Mouse (Mus musculus) lung, postnatal 36 days (tissue): ENCODE measurements around the gene Tmem192.

Source experiments
- DNase-seq: peaks from one replicate; pipeline ENCODE4 v3.0.0; 2022; ENCODE audit warnings: mixed read lengths

Tmem192 gene

GRCm38 (mm10) chr8:64946820-64947697, at the start of gene Tmem192:
Tmem192 (plus strand) TSS chr8:64947185.
- peak; percentile 98 for DNase-seq

- no peak for DNase-seq
These were observed 48.3 kb upstream of the Tmem192 start for GRCm38 (mm10) chr8:64898710-64899109.

GRCm38 (mm10) chr8:64900645-64901044, 46.3 kb upstream of the Tmem192 start:
- DNase-seq: no peak

DNA sequence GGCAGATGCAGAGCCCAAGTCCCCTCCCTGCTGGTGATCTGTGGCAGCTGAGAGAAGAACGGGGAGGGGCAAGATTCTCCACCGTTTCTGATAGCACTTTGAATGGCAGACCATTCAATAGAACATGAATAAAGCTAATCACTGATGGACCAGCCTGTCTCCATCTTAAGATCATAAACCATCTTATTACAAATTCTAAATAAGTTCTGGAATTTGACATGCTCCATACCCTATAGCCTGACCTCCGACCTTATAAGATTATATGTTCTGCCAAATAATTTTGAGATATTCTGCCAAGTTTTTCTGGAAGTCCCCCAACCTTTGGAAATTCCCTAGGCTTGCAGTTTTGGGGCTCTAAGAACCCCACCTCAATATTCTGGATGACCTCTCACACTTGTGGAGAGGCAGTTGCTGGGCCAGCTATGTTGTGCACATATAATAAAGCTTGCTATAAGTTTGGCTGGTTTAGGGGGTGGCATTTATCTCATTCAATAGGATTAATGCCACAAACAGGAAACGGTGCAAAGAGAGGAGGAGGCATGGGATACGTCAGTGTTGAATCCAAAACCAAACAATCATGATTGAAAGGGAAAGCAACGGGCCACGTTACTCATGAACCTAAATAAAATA, 45.3 kb upstream of the Tmem192 start:
- DNase-seq: no peak

- DNase-seq: no peak
These were observed 44.8 kb upstream of the Tmem192 start for GRCm38 (mm10) chr8:64902191-64902590.

DNA sequence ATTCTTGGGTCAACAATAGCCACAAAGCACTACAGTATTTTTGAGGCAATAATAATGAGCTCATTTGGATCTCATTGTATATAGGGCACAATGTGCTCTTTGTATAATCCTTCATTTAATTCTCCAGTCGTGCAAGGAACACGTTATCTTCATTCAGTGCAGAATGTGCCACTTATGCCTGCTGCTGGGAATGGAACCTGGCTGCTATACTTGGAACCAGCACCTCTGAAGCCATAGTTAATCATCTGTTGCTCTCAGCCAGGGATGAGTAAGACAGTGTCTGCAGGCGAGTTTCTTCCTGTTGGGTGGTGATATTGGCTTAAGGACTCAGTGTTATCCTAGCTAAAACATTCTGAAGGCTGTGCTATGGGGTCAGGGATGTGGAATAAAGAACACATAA, 43.2 kb upstream of the Tmem192 start:
- no peak for DNase-seq

- DNase-seq: no peak
These were observed 37.0 kb upstream of the Tmem192 start for GRCm38 (mm10) chr8:64910026-64910425.

GRCm38 (mm10) chr8:64916793-64917192, 30.2 kb upstream of the Tmem192 start:
- no peak for DNase-seq

GRCm38 (mm10) chr8:64923329-64923728, 23.7 kb upstream of the Tmem192 start:
- no peak for DNase-seq

- DNase-seq: no peak
These were observed 21.2 kb upstream of the Tmem192 start for GRCm38 (mm10) chr8:64925762-64926161.

DNA sequence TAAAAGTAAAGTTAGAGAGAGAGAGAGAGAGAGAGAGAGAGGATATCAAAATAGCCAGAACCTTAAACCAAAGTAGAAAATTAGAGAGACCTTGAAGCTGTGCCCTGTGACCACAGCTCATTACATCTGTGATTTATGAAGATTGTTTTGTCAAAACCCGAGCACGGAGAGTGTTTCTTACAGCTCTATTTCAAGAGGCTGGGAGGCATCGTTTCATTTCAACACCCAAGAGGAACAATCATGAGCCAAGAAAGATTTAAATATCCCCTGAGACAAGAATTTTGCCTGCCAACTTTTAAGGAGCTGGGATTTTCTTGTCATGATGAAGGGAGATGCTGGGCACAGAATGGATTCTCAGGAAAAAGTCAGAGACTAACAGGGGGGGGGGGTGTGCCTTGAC, 20.6 kb upstream of the Tmem192 start:
- DNase-seq: no peak

GRCm38 (mm10) chr8:64928938-64929337, 18.0 kb upstream of the Tmem192 start:
- DNase-seq: no peak

DNA sequence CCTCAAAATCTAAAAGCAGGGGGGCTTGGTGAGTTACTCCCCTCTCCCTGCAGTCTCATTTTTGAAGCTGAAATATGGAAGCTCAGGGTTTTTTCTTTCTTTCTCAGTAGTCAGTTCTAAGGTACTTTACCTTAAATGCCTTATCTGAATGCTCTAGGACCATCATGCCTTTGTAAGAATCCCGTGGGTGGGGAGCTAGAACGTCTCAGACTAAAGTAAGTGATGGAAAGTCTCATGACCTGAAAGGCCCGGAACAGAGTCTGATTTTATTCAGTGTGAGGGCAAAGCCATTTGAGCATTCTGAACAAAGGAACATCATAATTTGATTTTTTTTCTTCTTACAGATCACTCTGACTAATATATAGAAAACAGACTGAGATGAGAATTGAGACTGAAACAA, 12.0 kb upstream of the Tmem192 start:
- DNase-seq: no peak

DNA sequence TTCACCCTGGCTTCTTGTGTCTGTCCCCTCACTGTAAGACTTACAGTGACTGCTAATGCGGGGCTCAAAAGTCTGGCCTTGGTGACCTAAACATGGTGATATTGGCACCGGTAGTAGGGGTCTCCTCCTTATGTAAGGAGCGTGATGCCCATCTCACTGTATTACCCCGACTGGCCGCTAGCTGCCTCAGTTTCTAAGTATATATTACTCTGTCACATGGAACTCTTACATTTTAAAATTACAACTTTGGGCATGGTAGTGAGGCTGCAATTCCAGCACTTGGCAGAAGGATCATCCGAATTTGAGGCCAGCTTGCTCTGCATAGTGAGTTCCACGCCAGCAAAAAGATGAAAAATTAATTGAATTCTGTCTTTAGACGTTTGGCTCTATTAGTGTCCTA, 6.0 kb upstream of the Tmem192 start:
- no peak for DNase-seq

- peak; percentile 85 for DNase-seq
These were observed 5.5 kb upstream of the Tmem192 start for GRCm38 (mm10) chr8:64941495-64941894.

DNA sequence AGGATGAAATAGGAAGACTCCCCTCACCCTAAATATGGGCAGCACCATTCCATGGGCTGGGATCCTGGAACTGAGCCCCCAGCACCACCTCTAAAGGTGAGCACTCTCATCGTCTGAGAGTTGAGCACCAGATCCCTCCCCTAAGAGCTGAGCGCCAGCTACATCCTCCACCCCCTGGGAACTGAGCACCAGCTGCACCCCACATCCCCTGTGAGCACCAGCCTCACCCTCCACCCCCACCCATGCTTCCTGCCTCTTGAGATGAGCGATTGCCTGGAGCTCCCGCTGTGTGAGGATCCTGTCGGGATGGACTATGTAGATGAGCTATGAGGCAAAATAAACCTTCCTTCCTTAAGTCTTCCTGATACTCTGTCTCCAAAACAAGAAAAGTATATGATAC, 4.0 kb upstream of the Tmem192 start:
- DNase-seq: no peak

DNA sequence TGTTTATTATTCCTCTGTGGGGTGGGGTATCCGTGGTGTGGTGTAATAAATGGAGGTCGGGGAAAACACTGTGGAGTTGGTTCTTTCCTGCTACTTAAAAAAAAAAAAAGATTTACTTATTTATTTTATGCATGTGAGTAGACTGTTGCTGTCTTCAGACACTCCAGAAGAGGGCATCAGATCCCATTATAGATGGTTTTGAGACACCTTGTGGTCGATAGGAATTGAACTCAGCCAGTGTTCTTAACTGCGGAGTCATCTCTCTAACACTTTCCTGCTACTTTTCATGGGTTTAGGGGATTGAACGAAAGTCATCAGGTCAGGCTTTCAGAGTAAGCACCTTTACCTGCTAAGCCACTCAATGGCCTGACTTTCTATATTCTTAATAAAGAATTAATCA, 2.2 kb upstream of the Tmem192 start:
- DNase-seq: peak; percentile 41

GRCm38 (mm10) chr8:64945606-64946005, 1.4 kb upstream of the Tmem192 start:
- DNase-seq: no peak

DNA sequence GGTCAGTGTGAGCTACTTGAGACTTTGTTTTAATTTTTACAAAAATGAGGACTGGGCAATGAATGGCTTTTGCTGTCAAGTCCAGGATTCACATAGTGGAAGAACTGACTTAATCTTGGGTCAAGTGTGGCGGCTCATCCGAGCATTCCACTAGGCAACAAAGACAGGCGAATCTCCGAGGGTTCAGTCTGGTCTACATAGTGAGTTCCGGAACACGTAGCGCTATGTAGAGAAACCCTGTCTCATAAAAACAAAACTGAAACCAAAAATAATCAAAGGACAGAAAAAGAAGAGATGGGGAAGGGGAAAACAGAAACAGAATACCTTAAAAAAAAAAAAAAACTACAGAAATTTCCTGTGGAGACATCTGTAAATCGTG, 555 bp upstream of the Tmem192 start:
- no peak for DNase-seq

DNA sequence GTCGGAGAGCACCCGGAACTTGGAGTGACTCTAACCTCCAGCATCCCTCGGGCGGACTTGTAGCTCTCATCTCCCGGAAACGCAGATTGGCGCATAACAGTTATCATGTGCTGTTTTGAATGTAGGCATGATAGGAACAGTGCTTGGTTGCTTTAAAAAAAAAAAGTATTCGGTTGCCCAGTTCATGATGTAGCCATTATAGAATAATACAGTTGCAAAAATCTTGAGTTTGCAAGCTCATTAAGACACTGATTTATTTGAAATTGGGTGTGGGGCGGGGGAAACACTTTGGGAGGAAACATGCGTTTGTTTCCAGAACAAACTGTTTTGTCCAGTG, 681 bp downstream of the Tmem192 start:
- DNase-seq: no peak

DNA sequence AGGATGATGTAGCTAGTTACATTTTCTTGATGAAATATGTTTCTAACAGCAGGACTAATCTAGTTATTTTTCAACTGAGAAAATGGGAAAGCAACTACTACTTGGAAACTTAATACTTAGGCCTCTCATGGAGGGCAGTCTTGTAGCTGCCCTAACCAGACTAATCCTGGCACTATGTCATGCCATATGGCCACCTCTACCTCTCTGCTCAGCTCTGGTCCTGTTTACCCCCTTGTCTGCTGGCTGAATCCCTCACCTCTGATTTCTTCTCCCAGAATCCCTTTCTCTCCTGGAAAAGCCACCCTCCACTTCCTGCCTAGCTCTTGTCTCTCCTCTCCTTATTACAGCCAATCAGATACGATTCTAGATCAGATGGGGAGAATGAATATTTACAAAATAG, 1.4 kb downstream of the Tmem192 start:
- DNase-seq: no peak

DNA sequence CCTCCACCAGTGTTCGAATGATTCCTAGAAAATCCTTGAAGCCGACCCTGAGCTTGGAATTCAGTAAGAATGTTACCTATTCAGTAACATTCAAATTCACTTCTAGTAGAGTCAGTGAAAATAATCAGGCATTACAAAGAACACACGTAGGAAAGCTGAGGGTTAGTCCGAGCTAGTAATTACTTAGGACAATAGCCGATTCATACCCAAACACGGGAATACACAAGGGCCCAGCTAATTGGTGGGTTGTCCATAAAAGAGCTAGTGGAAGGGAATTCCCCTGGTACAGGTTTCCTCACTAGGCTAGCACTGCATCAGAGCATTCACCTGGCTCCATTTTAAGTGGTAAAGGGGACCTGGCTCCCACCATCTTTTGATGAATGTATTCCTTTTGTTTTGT, 5.1 kb downstream of the Tmem192 start:
- no peak for DNase-seq

DNA sequence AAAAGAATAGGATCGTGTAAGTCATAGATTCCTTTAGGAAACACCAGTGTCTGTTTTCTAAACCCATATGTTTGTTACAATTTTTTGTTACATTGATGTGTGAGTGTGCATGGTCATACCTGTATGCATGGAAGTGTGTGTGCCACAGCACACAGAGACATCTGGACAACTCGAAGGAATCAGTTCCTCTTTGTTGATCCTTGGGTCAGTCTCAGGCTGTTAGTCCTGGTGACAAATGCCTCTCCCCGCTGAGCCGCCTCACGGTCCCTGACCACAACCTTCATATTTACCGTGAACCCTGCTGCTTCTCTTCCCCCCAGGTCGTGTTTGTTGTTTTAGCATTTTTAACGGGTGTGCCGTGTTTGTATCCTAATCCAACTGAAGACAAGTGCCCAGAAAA, 12.0 kb downstream of the Tmem192 start:
- no peak for DNase-seq

DNA sequence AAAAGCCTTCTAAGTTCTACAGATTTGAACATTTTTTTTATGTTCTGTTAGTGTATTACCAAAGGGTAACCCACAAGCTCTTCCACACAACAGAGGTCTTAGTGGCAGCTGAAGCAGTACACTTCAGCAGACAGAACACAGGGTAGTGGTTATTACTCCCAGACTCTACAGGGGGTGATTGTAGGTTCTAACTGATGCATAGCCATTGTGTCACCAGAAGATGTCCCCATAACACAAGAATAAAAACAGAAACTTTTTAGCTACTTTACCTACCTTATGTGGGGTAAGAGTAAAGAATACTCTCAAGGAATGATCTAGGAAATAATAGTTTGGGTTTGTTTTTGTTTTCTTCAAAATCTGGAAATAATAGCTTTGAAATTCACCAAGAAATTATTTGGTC, 15.9 kb downstream of the Tmem192 start:
- no peak for DNase-seq
